Mouse (Mus musculus): ENCODE measurements at regions not wholly inside any gene's neighbourhood (a gene's known extent, or its start where the extent isn't known, plus 50 kb on each side); places are given as distances from the start of the nearest gene placed in this dataset.

DNA sequence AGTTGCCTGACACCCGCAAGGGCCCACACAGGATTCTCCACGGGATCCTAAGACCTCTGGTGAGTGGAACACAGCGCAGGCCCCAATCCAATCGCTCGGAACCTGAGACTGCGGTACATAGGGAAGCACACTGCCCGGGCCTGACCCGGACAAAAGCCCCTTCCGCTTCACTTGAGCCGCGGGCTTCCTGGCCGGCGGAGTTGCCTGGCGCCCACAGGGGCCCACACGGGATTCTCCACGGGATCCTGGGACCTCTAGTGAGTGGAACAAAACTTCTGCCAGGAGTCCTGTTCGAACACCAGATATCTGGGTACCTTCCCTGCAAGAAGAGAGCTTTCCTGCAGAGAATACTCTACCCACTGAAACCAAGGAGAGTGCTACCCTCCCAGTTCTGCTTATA lies 73.8 kb upstream of the Skint5 start:
- in situ Hi-C loops (cut with MboI, MseI), result loop anchor here (5.0 kb wide), 1 partner anchor 1726 kb away; no protein-coding TSS in a partner anchor

Measured in T-helper 2 cell (primary cell).